Mouse (Mus musculus): ENCODE results near the gene Olfr502. TPM values are rescaled to one million over a fixed set of nuclear protein-coding genes. Genes with fewer than 3 reads are reported as not detected.
"Not testable (repeated sequence)": the region's sequence is repeated elsewhere in the genome, so short reads cannot be mapped to it uniquely, and the experiment has no call there.

Olfr502 gene
- not detected in 2 replicates for polyA plus RNA-seq (2015; fragmentation: Nextera tagmentation; extraction: Ambion mirVana)

- WGBS = 60% methylated on average over 1 of the region's 1 CpGs
- H3K36me3 ChIP-seq = no peaks in the 10 kb centered on the region
- no peak for ATAC-seq (ENCODE audit: insufficient read depth, low FRiP score, low read depth)
Measured at GRCm38 (mm10) chr7:108524965-108525364, at the start of gene Olfr502. Gene Olfr502, minus strand, starts transcription at chr7:108525065.

GRCm38 (mm10) chr7:108565693-108566092, 40.8 kb upstream of the Olfr502 start, which contains the start of gene Olfr504:
Gene Olfr504, minus strand, starts transcription at chr7:108565793.
- no peaks in the 10 kb centered on the region for H3K27me3 ChIP-seq (replicated peaks)
- no peak within 1 kb of the TSS for H3K27ac ChIP-seq
- no peaks in the 10 kb centered on the region for H3K9me3 ChIP-seq
- no peak within 1 kb of the TSS for H3K4me3 ChIP-seq (replicated peaks)
- H3K9ac ChIP-seq = no peak within 1 kb of the TSS
- H3K4me2 ChIP-seq = no peak within 1 kb of the TSS
- no peaks in the 10 kb centered on the region for H3K36me3 ChIP-seq
- ATAC-seq (ENCODE audit: insufficient read depth, low FRiP score, low read depth) = no peak
- WGBS = 90% methylated on average over 1 of the region's 1 CpGs
- no peaks in the 10 kb centered on the region for H3K4me1 ChIP-seq

More at GRCm38 (mm10) chr7:108524965-108525364, at the start of gene Olfr502:
- no peak within 1 kb of the TSS for H3K4me3 ChIP-seq (replicated peaks)
- H3K9me3 ChIP-seq = no peaks in the 10 kb centered on the region
- no peak within 1 kb of the TSS for H3K27ac ChIP-seq
- no peaks in the 10 kb centered on the region for H3K4me1 ChIP-seq
- no peak within 1 kb of the TSS for H3K4me2 ChIP-seq
- H3K27me3 ChIP-seq (replicated peaks) = no peaks in the 10 kb centered on the region
- no peak within 1 kb of the TSS for H3K9ac ChIP-seq

GRCm38 (mm10) chr7:108544227-108544626, 19.4 kb upstream of the Olfr502 start, which contains the start of gene Olfr503:
Gene Olfr503, plus strand, starts transcription at chr7:108544527.
- not testable (repeated sequence) for H3K9ac ChIP-seq; H3K4me2 ChIP-seq; H3K4me3 ChIP-seq (replicated peaks); H3K36me3 ChIP-seq; H3K4me1 ChIP-seq; H3K27me3 ChIP-seq (replicated peaks); H3K9me3 ChIP-seq; H3K27ac ChIP-seq; ATAC-seq (ENCODE audit: insufficient read depth, low FRiP score, low read depth)
- 45% methylated on average over 1 of the region's 1 CpGs for WGBS

- 85% methylated on average over 13 of the region's 13 CpGs for whole genome bisulfite sequencing
- Histone ChIP-seq H3K27me3 (replicated peaks) (no peaks in the 10 kb centered on the region), H3K4me1 (no peaks in the 10 kb centered on the region), H3K4me2 (no peak overlapping the region), H3K4me3 (replicated peaks) (no peak overlapping the region), H3K36me3 (no peaks in the 10 kb centered on the region), H3K27ac (no peak overlapping the region), H3K9ac (no peak overlapping the region), H3K9me3 (no peaks in the 10 kb centered on the region)
- ATAC-seq (ENCODE audit: insufficient read depth, low FRiP score, low read depth) = no peak
Measured at GRCm38 (mm10) chr7:108542416-108542815, 17.6 kb upstream of the Olfr502 start.

Other genes starting within 250 kb of the Olfr502 start
- not detected in 2 replicates for gene Olfr490, start 236.1 kb downstream of the Olfr502 start, polyA plus RNA-seq (2015; fragmentation: Nextera tagmentation; extraction: Ambion mirVana)
- not detected in 2 replicates for gene Olfr491, start 211.6 kb downstream of the Olfr502 start, polyA plus RNA-seq (2015; fragmentation: Nextera tagmentation; extraction: Ambion mirVana)
- not detected in 2 replicates for gene Olfr492, start 201.4 kb downstream of the Olfr502 start, polyA plus RNA-seq (2015; fragmentation: Nextera tagmentation; extraction: Ambion mirVana)
- not detected in 2 replicates for gene Olfr493, start 178.1 kb downstream of the Olfr502 start, polyA plus RNA-seq (2015; fragmentation: Nextera tagmentation; extraction: Ambion mirVana)
- not detected in 2 replicates for gene Olfr494, start 159.7 kb downstream of the Olfr502 start, polyA plus RNA-seq (2015; fragmentation: Nextera tagmentation; extraction: Ambion mirVana)
- not detected in 2 replicates for gene Olfr495, start 131.9 kb downstream of the Olfr502 start, polyA plus RNA-seq (2015; fragmentation: Nextera tagmentation; extraction: Ambion mirVana)
- not detected in 2 replicates for gene Olfr497, start 104.6 kb downstream of the Olfr502 start, polyA plus RNA-seq (2015; fragmentation: Nextera tagmentation; extraction: Ambion mirVana)
- gene Olfr498, start 59.7 kb downstream of the Olfr502 start, polyA plus RNA-seq (2015; fragmentation: Nextera tagmentation; extraction: Ambion mirVana) = not detected in 2 replicates
- not detected in 2 replicates for gene Olfr503, start 19.5 kb upstream of the Olfr502 start, polyA plus RNA-seq (2015; fragmentation: Nextera tagmentation; extraction: Ambion mirVana)
- not detected in 2 replicates for gene Olfr504, start 40.7 kb upstream of the Olfr502 start, polyA plus RNA-seq (2015; fragmentation: Nextera tagmentation; extraction: Ambion mirVana)
- not detected in 2 replicates for gene Olfr506, start 85.7 kb upstream of the Olfr502 start, polyA plus RNA-seq (2015; fragmentation: Nextera tagmentation; extraction: Ambion mirVana)
- not detected in 2 replicates for gene Olfr507, start 96.7 kb upstream of the Olfr502 start, polyA plus RNA-seq (2015; fragmentation: Nextera tagmentation; extraction: Ambion mirVana)
- gene Olfr508, start 104.9 kb upstream of the Olfr502 start, polyA plus RNA-seq (2015; fragmentation: Nextera tagmentation; extraction: Ambion mirVana) = not detected in 2 replicates
- not detected in 2 replicates for gene Olfr509, start 126.8 kb upstream of the Olfr502 start, polyA plus RNA-seq (2015; fragmentation: Nextera tagmentation; extraction: Ambion mirVana)
- not detected in 2 replicates for gene Olfr510, start 141.4 kb upstream of the Olfr502 start, polyA plus RNA-seq (2015; fragmentation: Nextera tagmentation; extraction: Ambion mirVana)
- gene Olfr512, start 188.3 kb upstream of the Olfr502 start, polyA plus RNA-seq (2015; fragmentation: Nextera tagmentation; extraction: Ambion mirVana) = not detected in 2 replicates
- gene Olfr513, start 225.9 kb upstream of the Olfr502 start, polyA plus RNA-seq (2015; fragmentation: Nextera tagmentation; extraction: Ambion mirVana) = not detected in 2 replicates

Measured in stomach, embryonic 15.5 days (tissue).